In genomic region chr13:12479802-12480201, GRCm38 (mm10) we compare ENCODE assay signal across 21 mouse cellular contexts. TPM values are rescaled to one million over a fixed set of nuclear protein-coding genes. Genes with fewer than 3 reads are reported as not detected.
"Had no signal": no experiment of that assay in that cellular context is flagged by ENCODE, and none has a peak within 500 bp of the region (broad histone marks: within the 10 kb centered on the region; RNA-seq: fewer than 3 reads in every experiment).

No protein-coding gene starts in this region.

- H3K27me3 ChIP-seq: limb, embryonic 12.5 days; limb, embryonic 15.5 days; lung, embryonic 15.5 days; midbrain, embryonic 13.5 days; neural tube, embryonic 13.5 days had no signal

- H3K4me1 ChIP-seq: limb, embryonic 12.5 days; limb, embryonic 15.5 days; lung, embryonic 15.5 days; midbrain, embryonic 10.5 days; midbrain, embryonic 13.5 days; neural tube, embryonic 13.5 days had no signal

- H3K9ac ChIP-seq: limb, embryonic 12.5 days; limb, embryonic 15.5 days; liver, embryonic 14.5 days; liver, postnatal 0 days; lung, embryonic 15.5 days; midbrain, embryonic 13.5 days; neural tube, embryonic 13.5 days had no signal

- ATAC-seq: liver, postnatal 0 days; midbrain, embryonic 13.5 days; midbrain, embryonic 16.5 days had no signal

- H3K27ac ChIP-seq: limb, embryonic 12.5 days; limb, embryonic 15.5 days; liver, embryonic 14.5 days; lung, embryonic 15.5 days; midbrain, embryonic 10.5 days; midbrain, embryonic 13.5 days; neural tube, embryonic 13.5 days had no signal

- H3K9me3 ChIP-seq: limb, embryonic 12.5 days; limb, embryonic 15.5 days; lung, embryonic 15.5 days; megakaryocyte, embryonic 14.5 days; midbrain, embryonic 10.5 days; midbrain, embryonic 13.5 days; neural tube, embryonic 13.5 days had no signal

- H3K4me2 ChIP-seq: limb, embryonic 12.5 days; limb, embryonic 15.5 days; liver, embryonic 11.5 days; lung, embryonic 15.5 days; midbrain, embryonic 13.5 days; neural tube, embryonic 13.5 days had no signal

- DNase-seq: kidney, adult 11 months; kidney, postnatal 25 days; left cerebral cortex, postnatal 4 days; liver, postnatal 0 days; lung, postnatal 10 days; lung, postnatal 36 days; retina, postnatal 1 day; right cerebral cortex, postnatal 25 days; spleen, adult 18-20 months; thymus, postnatal 25 days had no signal

- H3K36me3 ChIP-seq: limb, embryonic 12.5 days; limb, embryonic 15.5 days; lung, embryonic 15.5 days; midbrain, embryonic 10.5 days; midbrain, embryonic 13.5 days; neural tube, embryonic 13.5 days had no signal

- H3K4me3 ChIP-seq: limb, embryonic 12.5 days; limb, embryonic 15.5 days; lung, embryonic 15.5 days; megakaryocyte, embryonic 14.5 days; midbrain, embryonic 10.5 days; midbrain, embryonic 13.5 days; myocyte; neural tube, embryonic 13.5 days had no signal

RNA-seq across cellular contexts. Expression of gene Edaradd, which starts 40.4 kb away (rescaled TPM):
- polyA plus RNA-seq: myocyte had no signal
